Mouse (Mus musculus) kidney, adult 2 months (tissue): ENCODE results near the gene Wdr59. TPM values are rescaled to one million over a fixed set of nuclear protein-coding genes. Genes with fewer than 3 reads are reported as not detected.
"Not testable (repeated sequence)": the region's sequence is repeated elsewhere in the genome, so short reads cannot be mapped to it uniquely, and the experiment has no call there.

ENCODE experiments used
- DNase-seq: peaks from one replicate; pipeline ENCODE4 v3.0.0; 2021
- H3K27ac ChIP-seq: fragments of 200-500 bp; 2 replicates; pipeline ENCODE4 v1.5.1; 2012; ENCODE audit warnings: low read depth, low read length, control low read depth, inconsistent platforms; ENCODE audit not compliant: insufficient read depth
- H3K27me3 ChIP-seq: fragments of 200-500 bp; replicated peaks from 2 replicates; pipeline ENCODE4 v1.6.1; 2012; ENCODE audit warnings: mild to moderate bottlenecking, moderate library complexity, low read length, inconsistent platforms; ENCODE audit not compliant: control insufficient read depth, insufficient read depth
- H3K36me3 ChIP-seq: fragments of 200-500 bp; 2 replicates; pipeline ENCODE4 v1.6.1; 2012; ENCODE audit warnings: mild to moderate bottlenecking, moderate library complexity, low read length, inconsistent platforms; ENCODE audit not compliant: control insufficient read depth, insufficient read depth
- H3K4me1 ChIP-seq: fragments of 200-500 bp; 2 replicates; pipeline ENCODE4 v1.6.1; 2011; ENCODE audit warnings: low read length; ENCODE audit not compliant: control insufficient read depth, insufficient read depth
- H3K4me3 ChIP-seq: fragments of 200-500 bp; 2 replicates; pipeline ENCODE4 v1.5.1; 2011; ENCODE audit warnings: mild to moderate bottlenecking, low read depth, low read length, control low read depth; ENCODE audit not compliant: insufficient read depth
- CTCF ChIP-seq: fragments of 200-500 bp; conservative IDR thresholded peaks from 2 replicates; pipeline ENCODE4 v1.5.1; 2011; ENCODE audit warnings: low read depth, mild to moderate bottlenecking, control low read depth, low read length, moderate library complexity, mixed read lengths; ENCODE audit not compliant: insufficient read depth, insufficient read length
- POLR2A ChIP-seq: fragments of 200-500 bp; IDR thresholded peaks from one replicate; pipeline ENCODE4 v1.6.1; 2011; ENCODE audit warnings: low read depth, low read length, control low read depth
- WGBS: fragments of 180-500 bp; shearing (Covaris S2); methylation state at CpG from one replicate; pipeline ENCODE4 v1.1.7; 2018; 5-methylcytosine and 5-hydroxymethylcytosine counted together
- polyA plus RNA-seq: library from polyadenylated mRNA; depleted of rRNA; stranded (reverse); fragments of >200 nt; gene quantifications from 2 replicates; pipeline ENCODE4 v1.2.3, GENCODE M21; 2012

Wdr59 gene
- polyA plus RNA-seq, 1 experiment, result 6.9 TPM

GRCm38 (mm10) chr8:111513446-111513845 is 8.4 kb downstream of the Wdr59 start:
- H3K4me3 ChIP-seq, result no peak overlapping the region
- H3K36me3 ChIP-seq, result no peaks in the 10 kb centered on the region
- no peaks in the 10 kb centered on the region for H3K27me3 ChIP-seq
- DNase-seq, result no peak
- H3K4me1 ChIP-seq, result no peaks in the 10 kb centered on the region
- H3K27ac ChIP-seq, result no peak overlapping the region
- TF ChIP-seq POLR2A, result no peak
- no peak for TF ChIP-seq CTCF
- WGBS, result 91% methylated on average over 8 of the region's 8 CpGs

- no peak overlapping the region for H3K4me3 ChIP-seq
- no peaks in the 10 kb centered on the region for H3K4me1 ChIP-seq
- H3K36me3 ChIP-seq, result no peaks in the 10 kb centered on the region
- TF ChIP-seq CTCF (no peak), POLR2A (no peak)
- DNase-seq, result no peak
- WGBS, result 85% methylated on average over 7 of the region's 7 CpGs
- H3K27ac ChIP-seq, result no peak overlapping the region
- H3K27me3 ChIP-seq, result no peaks in the 10 kb centered on the region
These were observed 9.0 kb downstream of the Wdr59 start for GRCm38 (mm10) chr8:111512941-111513340.

GRCm38 (mm10) chr8:111510401-111510800 is 11.5 kb downstream of the Wdr59 start:
- TF ChIP-seq POLR2A (no peak), CTCF (no peak)
- Histone ChIP-seq H3K27ac (no peak overlapping the region), H3K36me3 (no peaks in the 10 kb centered on the region), H3K27me3 (no peaks in the 10 kb centered on the region), H3K4me1 (no peaks in the 10 kb centered on the region), H3K4me3 (no peak overlapping the region)
- peak; percentile 15 for DNase-seq
- WGBS, result 46% methylated on average over 4 of the region's 4 CpGs

GRCm38 (mm10) chr8:111509278-111509677 is 12.6 kb downstream of the Wdr59 start:
- Histone ChIP-seq H3K4me1 (no peaks in the 10 kb centered on the region), H3K4me3 (no peak overlapping the region), H3K27me3 (no peaks in the 10 kb centered on the region), H3K36me3 (no peaks in the 10 kb centered on the region), H3K27ac (no peak overlapping the region)
- TF ChIP-seq CTCF, result no peak
- TF ChIP-seq POLR2A, result no peak
- 75% methylated on average over 11 of the region's 11 CpGs for WGBS
- DNase-seq, result peak; percentile 11

- no peak overlapping the region for H3K27ac ChIP-seq
- 35% methylated on average over 2 of the region's 2 CpGs for WGBS
- TF ChIP-seq CTCF, result no peak
- no peak for TF ChIP-seq POLR2A
- H3K27me3 ChIP-seq, result no peaks in the 10 kb centered on the region
- H3K4me3 ChIP-seq, result no peak overlapping the region
- H3K36me3 ChIP-seq, result no peaks in the 10 kb centered on the region
- no peaks in the 10 kb centered on the region for H3K4me1 ChIP-seq
- DNase-seq, result peak; percentile 16
These were observed 13.3 kb downstream of the Wdr59 start for GRCm38 (mm10) chr8:111508566-111508965.

GRCm38 (mm10) chr8:111501724-111502464 is 20.0 kb downstream of the Wdr59 start:
- Histone ChIP-seq H3K4me1 (no peaks in the 10 kb centered on the region), H3K36me3 (no peaks in the 10 kb centered on the region), H3K27ac (no peak overlapping the region), H3K4me3 (no peak overlapping the region), H3K27me3 (no peaks in the 10 kb centered on the region)
- WGBS, result 49% methylated on average over 11 of the region's 11 CpGs
- no peak for DNase-seq
- no peak for TF ChIP-seq CTCF
- TF ChIP-seq POLR2A, result no peak

- not testable (repeated sequence) for H3K4me1 ChIP-seq, H3K36me3 ChIP-seq, H3K27ac ChIP-seq, H3K4me3 ChIP-seq, DNase-seq, H3K27me3 ChIP-seq
- WGBS, result 69% methylated on average over 6 of the region's 6 CpGs
These were observed 23.6 kb downstream of the Wdr59 start for GRCm38 (mm10) chr8:111498249-111498648.

- 68% methylated on average over 7 of the region's 7 CpGs for WGBS
- DNase-seq, result no peak
- TF ChIP-seq CTCF (no peak), POLR2A (no peak)
- H3K4me3 ChIP-seq, result no peak overlapping the region
- H3K36me3 ChIP-seq, result no peaks in the 10 kb centered on the region
- H3K4me1 ChIP-seq, result no peaks in the 10 kb centered on the region
- no peaks in the 10 kb centered on the region for H3K27me3 ChIP-seq
- no peak overlapping the region for H3K27ac ChIP-seq
These were observed 25.6 kb downstream of the Wdr59 start for GRCm38 (mm10) chr8:111496326-111496725.
